Mouse (Mus musculus) embryonic fibroblast, embryonic 13.5 days (primary cell): ENCODE data around the gene Myo1c.

ENCODE experiments used
- CTCF ChIP-seq: IDR thresholded peaks from 2 replicates; pipeline ENCODE4 v1.5.1; 2011; ENCODE audit warnings: mild to moderate bottlenecking, control low read depth, low read length, moderate library complexity, borderline replicate concordance; ENCODE audit not compliant: insufficient read depth
- POLR2A ChIP-seq: IDR thresholded peaks from 2 replicates; pipeline ENCODE4 v1.6.1; 2011; ENCODE audit warnings: low read depth, mild to moderate bottlenecking, control low read depth, low read length, moderate library complexity

GRCm38 (mm10) chr11:75669853-75670200 lies 19.5 kb downstream of the Myo1c start:
- TF ChIP-seq CTCF (no peak), POLR2A (no peak)
